Mouse (Mus musculus) stomach, postnatal 0 days (tissue): ENCODE measurements at regions not wholly inside any gene's neighbourhood (a gene's known extent, or its start where the extent isn't known, plus 50 kb on each side); places are given as distances from the start of the nearest gene placed in this dataset.

Experiments
- ATAC-seq: fragments of 200-750 bp; cut with Nextera tagmentation; 2 replicates; pipeline ENCODE4 v1.8.0; 2017; ENCODE audit not compliant: low FRiP score, low TSS enrichment
- DNase-seq: peaks from one replicate; pipeline ENCODE4 v3.0.0-alpha.2; 2016; ENCODE audit warnings: low spot score
- H3K27ac ChIP-seq: fragments of 300-500 bp; sonication (generic); replicated peaks from 2 replicates; pipeline ENCODE4 v1.5.1; 2014; ENCODE audit warnings: mild to moderate bottlenecking, control low read depth
- H3K27me3 ChIP-seq: fragments of 300-500 bp; sonication (generic); 2 replicates; pipeline ENCODE4 v1.6.1; 2014; ENCODE audit warnings: low read length; ENCODE audit not compliant: control insufficient read depth, insufficient read depth
- H3K36me3 ChIP-seq: fragments of 300-500 bp; sonication (generic); 2 replicates; pipeline ENCODE4 v1.6.1; 2014; ENCODE audit warnings: low read length, mixed read lengths; ENCODE audit not compliant: control insufficient read depth, insufficient read depth
- H3K4me1 ChIP-seq: fragments of 300-500 bp; sonication (generic); replicated peaks from 2 replicates; pipeline ENCODE4 v1.6.1; 2014; ENCODE audit warnings: antibody characterized with exemption; ENCODE audit not compliant: control insufficient read depth, insufficient read depth
- H3K4me2 ChIP-seq: fragments of 300-500 bp; sonication (generic); replicated peaks from 2 replicates; pipeline ENCODE4 v1.6.1; 2014; ENCODE audit warnings: low read depth, mild to moderate bottlenecking, control low read depth, moderate library complexity
- H3K4me3 ChIP-seq: fragments of 300-500 bp; sonication (generic); 2 replicates; pipeline ENCODE4 v1.5.1; 2014; ENCODE audit warnings: low read depth, low read length, control low read depth
- H3K9ac ChIP-seq: fragments of 300-500 bp; sonication (generic); 2 replicates; pipeline ENCODE4 v1.6.1; 2014; ENCODE audit warnings: mild to moderate bottlenecking, low read length, control low read depth, mixed read lengths
- H3K9me3 ChIP-seq: fragments of 300-500 bp; sonication (generic); 2 replicates; pipeline ENCODE4 v1.6.1; 2016; ENCODE audit warnings: low read length; ENCODE audit not compliant: control insufficient read depth
- CTCF ChIP-seq: IDR thresholded peaks from 2 replicates; pipeline ENCODE4 v1.5.1; 2016; ENCODE audit warnings: antibody characterized with exemption, low read depth, mild to moderate bottlenecking, moderate library complexity
- EP300 ChIP-seq: optimal IDR thresholded peaks from 2 replicates; pipeline ENCODE3; 2016; ENCODE audit warnings: antibody characterized with exemption
- WGBS: fragments of 180-500 bp; shearing (Covaris S2); extraction: QIAGEN DNeasy Blood & Tissue Kit; methylation state at CpG from one replicate; pipeline ENCODE4 v1.1.7; 2014; 5-methylcytosine and 5-hydroxymethylcytosine counted together

DNA sequence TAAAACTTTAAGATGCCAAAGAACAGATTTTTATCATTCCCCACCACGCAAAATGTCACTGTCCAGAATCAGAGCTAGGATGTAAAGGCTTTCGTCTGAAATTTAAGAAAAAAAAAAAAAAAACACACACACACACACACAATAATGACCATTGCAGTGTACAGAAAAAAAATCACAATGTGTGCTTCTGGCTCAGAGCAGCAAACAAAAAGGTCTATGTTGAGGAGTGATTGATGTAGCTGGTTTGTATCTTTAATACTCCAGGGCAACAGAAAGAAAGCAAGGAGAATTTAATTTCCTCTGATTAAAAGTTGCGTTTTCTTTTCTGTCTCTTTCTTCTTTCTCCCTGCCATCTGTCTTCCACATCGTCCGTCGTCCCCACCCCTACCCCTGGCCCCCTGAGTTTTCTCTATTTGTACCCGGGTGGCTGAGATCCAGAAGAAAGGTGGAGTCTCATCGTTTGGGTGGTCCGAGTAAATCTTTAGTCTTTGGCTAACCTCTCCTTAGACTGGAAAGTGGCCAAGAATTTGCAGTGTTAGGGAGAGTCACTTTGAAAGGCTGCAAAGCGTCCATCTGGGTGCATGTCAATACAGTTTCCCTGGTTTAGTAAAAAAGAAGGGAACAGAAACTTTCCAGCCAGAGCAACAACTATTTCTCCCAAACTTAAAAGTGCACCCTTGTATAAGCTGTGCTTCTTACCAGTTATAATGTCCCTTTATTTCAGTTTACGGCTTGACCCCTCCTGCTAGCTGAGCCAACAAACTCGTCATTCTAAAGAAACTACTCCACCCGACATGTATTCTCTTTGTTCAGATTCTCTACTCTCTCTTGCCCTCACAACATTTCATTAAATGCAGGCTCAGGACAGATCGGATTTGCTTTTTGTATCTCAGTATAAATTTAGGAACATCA is 199.6 kb upstream of the Cxadr start:
- WGBS, result 23% methylated on average over 14 of the region's 14 CpGs
- Histone ChIP-seq H3K27ac (peak overlapping the region; percentile 26; the same call in 1 of the 2 replicates), H3K4me3 (peak overlapping the region; percentile 23), H3K9me3 (no peaks in the 10 kb centered on the region), H3K9ac (no peak overlapping the region), H3K4me1 (no peaks in the 10 kb centered on the region), H3K36me3 (no peaks in the 10 kb centered on the region), H3K4me2 (peak overlapping the region; percentile 45), H3K27me3 (no peaks in the 10 kb centered on the region)
- DNase-seq, result peak; percentile 14
- no peak; the same call in 1 of the 2 replicates for ATAC-seq
- TF ChIP-seq CTCF (no peak), EP300 (no peak)

DNA sequence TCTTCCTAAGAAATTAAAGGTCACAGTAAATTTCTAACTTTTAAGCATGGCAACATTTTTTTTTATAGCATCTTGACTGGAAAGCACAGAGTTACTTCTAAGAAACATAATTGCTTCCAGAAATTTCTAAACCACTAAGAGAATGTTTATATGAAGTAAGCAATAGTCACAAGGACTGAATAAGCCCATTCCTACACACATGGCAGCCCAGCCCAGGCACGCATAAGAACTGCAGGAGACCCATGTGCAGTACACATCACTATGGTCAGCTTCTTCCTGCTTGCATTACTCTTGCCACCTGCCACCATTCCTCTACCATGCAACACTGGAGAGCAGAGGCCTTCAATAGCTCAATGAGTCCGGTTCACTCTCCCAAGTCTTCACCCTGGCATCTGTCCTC is 201.4 kb upstream of the Cxadr start:
- 78% methylated on average over 2 of the region's 2 CpGs for WGBS
- Histone ChIP-seq H3K27ac (no peak overlapping the region), H3K9me3 (no peaks in the 10 kb centered on the region)

DNA sequence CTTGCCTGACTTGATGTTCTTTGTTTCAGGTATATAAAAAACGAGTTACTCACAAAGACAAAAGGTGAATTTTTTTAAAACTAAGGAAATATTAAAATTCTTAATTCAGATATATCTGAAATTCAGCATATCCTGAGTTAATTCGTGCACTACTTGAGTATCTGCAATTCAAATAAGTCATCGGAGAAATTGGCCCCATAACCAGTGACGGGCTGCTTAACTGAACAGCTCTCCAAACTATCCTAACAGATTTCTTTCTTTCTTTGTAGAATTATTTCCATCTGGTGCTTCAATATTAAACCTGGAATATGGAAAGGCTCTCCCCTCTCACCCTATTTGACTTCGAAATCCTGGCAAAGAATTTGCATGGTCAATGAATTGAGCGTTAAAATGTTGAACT is 202.2 kb upstream of the Cxadr start:
- Histone ChIP-seq H3K27ac (no peak overlapping the region), H3K36me3 (no peaks in the 10 kb centered on the region), H3K9me3 (no peaks in the 10 kb centered on the region), H3K9ac (no peak overlapping the region), H3K4me2 (no peak overlapping the region), H3K27me3 (no peaks in the 10 kb centered on the region), H3K4me1 (no peaks in the 10 kb centered on the region), H3K4me3 (no peak overlapping the region)
- ATAC-seq (no peak), DNase-seq (no peak)
- WGBS, result 66% methylated on average over 6 of the region's 6 CpGs
- no peak for TF ChIP-seq CTCF
- TF ChIP-seq EP300, result no peak

More for the DNA sequence above, 201.4 kb upstream of the Cxadr start:
- H3K4me3 ChIP-seq, result no peak overlapping the region
- no peaks in the 10 kb centered on the region for H3K4me1 ChIP-seq
- DNase-seq (no peak), ATAC-seq (no peak)
- no peaks in the 10 kb centered on the region for H3K27me3 ChIP-seq
- no peak overlapping the region for H3K4me2 ChIP-seq
- no peak overlapping the region for H3K9ac ChIP-seq
- H3K36me3 ChIP-seq, result no peaks in the 10 kb centered on the region
- no peak for TF ChIP-seq EP300
- TF ChIP-seq CTCF, result no peak

DNA sequence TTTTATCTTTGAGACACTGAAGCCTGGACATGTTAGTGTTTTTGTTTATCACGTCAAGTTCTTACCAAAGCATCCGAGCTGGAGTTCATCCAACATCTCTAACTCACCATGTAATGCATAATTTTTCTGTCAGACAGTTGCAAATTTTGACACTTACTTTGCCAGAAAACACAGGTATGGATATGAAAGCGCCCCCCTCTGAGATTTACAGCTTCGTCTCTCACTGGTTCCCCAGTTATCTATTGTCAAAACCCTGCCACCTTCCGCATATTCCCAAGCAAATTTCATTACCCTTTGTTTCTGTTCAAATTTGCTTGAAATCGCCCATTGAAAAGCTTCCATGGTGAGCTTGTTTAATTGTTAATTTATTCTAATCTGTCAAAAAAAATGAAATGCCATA is 202.7 kb upstream of the Cxadr start:
- Histone ChIP-seq H3K27ac (no peak overlapping the region), H3K9me3 (no peaks in the 10 kb centered on the region), H3K9ac (no peak overlapping the region), H3K4me2 (no peak overlapping the region), H3K4me3 (no peak overlapping the region), H3K36me3 (no peaks in the 10 kb centered on the region), H3K4me1 (no peaks in the 10 kb centered on the region), H3K27me3 (no peaks in the 10 kb centered on the region)
- 84% methylated on average over 6 of the region's 6 CpGs for WGBS
- DNase-seq, result no peak
- ATAC-seq, result no peak
- no peak for TF ChIP-seq CTCF
- no peak for TF ChIP-seq EP300

DNA sequence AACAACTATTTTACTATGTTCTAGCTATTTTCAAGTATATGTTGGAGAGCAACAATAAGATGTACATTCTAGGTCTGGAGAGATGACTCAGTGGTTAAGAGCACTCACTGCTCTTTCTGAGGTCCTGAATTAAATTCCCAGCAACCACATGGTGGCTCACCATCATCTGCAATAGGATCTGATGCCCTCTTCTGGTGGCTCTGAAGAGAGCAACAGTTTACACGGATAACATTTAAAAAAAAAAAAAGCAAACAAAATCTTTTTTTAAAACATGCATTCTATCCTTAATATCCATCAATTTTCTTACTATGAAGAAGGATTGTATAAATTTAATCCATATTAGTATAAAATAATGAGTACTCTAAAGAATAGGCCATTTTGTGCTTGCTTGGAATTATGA is 204.7 kb upstream of the Cxadr start:
- WGBS, result 50% methylated on average over 1 of the region's 1 CpGs
- no peaks in the 10 kb centered on the region for H3K9me3 ChIP-seq
- no peaks in the 10 kb centered on the region for H3K36me3 ChIP-seq
- no peaks in the 10 kb centered on the region for H3K4me1 ChIP-seq
- no peaks in the 10 kb centered on the region for H3K27me3 ChIP-seq
- H3K4me3 ChIP-seq, result no peak overlapping the region
- H3K4me2 ChIP-seq, result no peak overlapping the region
- H3K9ac ChIP-seq, result no peak overlapping the region
- TF ChIP-seq CTCF (peak; percentile 35), EP300 (no peak)
- no peak overlapping the region for H3K27ac ChIP-seq
- ATAC-seq, result no peak
- DNase-seq, result no peak

DNA sequence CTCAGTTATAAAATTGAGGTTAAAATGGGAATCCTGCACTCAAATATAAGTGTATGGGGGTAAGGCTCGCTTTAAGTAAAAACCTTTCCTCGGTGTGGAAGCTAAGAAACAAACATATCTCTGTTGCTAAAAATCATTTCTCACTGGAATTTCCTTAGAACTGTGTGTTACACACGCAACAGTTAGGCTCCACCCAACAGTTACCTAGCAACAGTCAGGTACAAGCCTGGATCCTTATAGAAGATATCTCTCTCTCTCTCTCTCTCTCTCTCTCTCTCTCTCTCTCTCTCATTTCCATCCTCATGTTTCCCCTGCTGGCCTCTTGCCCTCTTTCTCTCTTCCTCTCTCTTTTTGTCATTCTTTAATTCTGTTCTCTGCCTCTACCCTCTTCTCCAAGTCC is 211.1 kb upstream of the Cxadr start:
- Histone ChIP-seq H3K4me1 (no peaks in the 10 kb centered on the region), H3K9me3 (no peaks in the 10 kb centered on the region), H3K9ac (no peak overlapping the region), H3K27me3 (no peaks in the 10 kb centered on the region), H3K36me3 (no peaks in the 10 kb centered on the region), H3K4me2 (no peak overlapping the region), H3K4me3 (no peak overlapping the region), H3K27ac (no peak overlapping the region)
- WGBS, result 81% methylated on average over 3 of the region's 3 CpGs
- DNase-seq, result no peak
- TF ChIP-seq CTCF, result no peak
- TF ChIP-seq EP300, result no peak
- ATAC-seq, result no peak
